Mouse (Mus musculus) kidney, postnatal 36 days (tissue): ENCODE measurements around the gene Ttn.
"Not testable (repeated sequence)": the region's sequence is repeated elsewhere in the genome, so short reads cannot be mapped to it uniquely, and the experiment has no call there.

ENCODE experiments used
- DNase-seq, 2 experiments: peaks; one replicate each; pipeline ENCODE4 v3.0.0; 2021 to 2022; ENCODE audit warnings: mixed read lengths in 2 of 2

The Ttn gene

GRCm38 (mm10) chr2:76982391-76983145 lies at the start of gene Ttn:
Gene Ttn (minus strand): TSS chr2:76982547.
- DNase-seq = no peak

DNA sequence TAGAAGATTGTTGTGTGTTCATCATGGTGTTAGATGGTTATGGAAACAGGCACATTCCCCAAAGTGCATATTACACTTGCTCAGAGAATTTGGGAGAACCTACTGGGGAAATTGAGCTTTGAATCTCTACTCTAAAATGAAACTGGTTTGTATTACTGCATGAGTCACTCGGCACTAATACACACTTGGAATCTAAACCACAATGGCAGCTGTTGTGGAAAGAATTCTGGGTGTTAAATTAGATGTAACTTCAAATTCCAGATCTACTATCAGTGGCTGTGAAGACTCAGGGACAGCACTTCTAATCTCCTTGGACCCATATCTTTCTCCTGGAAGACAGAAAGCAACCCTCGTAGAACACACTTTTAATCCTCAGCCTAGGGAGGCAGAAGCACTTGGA lies 38.3 kb upstream of the Ttn start:
- no peak for DNase-seq

DNA sequence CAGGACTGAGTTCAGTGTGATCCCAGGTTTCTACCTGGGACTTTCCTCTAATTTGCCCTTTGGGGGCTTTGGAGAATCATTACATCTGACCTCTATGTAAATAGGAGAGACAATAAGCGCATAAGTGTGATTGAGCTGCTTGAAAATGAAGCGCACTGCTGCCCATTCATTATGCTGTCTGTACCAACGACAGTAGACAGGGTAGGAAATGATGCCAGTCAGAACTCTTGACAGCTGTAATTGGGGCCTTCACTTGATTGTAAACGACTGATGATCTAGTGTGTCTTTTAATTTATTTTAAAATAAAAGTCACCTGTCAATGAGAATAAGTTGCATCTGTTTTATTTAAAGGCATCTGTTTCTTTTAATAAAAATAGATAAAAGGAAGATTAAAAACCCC lies 35.4 kb upstream of the Ttn start:
- no peak for DNase-seq

GRCm38 (mm10) chr2:77013449-77013848 lies 31.1 kb upstream of the Ttn start:
- not testable (repeated sequence) for DNase-seq

GRCm38 (mm10) chr2:77011981-77012380 lies 29.6 kb upstream of the Ttn start:
- DNase-seq = no peak

DNA sequence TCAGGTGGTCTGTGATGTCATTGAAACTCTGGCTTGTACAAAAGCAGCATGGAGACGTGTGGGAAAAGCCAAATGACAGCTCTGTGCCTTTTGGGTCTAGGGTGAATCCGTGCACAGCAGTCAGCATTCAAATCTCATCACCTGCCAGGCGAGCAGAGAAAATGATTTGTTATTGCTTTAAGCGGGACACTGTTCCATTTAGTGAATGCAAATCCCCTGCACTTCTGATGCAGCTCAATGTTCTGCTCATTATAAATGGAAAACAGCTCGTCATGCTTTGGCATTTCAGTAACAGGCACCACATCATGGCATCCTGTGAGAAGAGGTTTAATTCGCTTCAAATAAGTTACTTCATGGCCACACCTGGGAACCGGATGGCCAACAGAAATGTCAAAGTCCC lies 24.7 kb upstream of the Ttn start:
- no peak for DNase-seq

DNA sequence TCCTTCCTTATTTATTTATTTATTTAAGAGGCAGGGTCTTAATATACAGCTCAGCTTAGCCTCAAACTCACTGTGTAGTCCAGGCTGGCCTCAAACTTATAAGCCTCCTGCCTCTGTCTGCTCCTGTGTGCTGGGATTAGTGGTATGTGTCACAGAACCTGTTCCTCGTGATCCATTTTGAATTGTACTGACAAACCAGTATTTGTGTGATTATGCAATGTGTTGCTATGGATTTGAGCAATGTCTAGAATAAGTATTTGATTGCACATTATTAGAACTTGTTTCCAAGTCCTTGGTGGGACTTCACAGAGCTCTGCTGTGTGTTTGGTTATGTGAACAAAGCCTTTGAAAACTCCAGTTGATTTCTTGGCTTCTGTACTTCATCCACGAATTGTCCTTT lies 20.8 kb upstream of the Ttn start:
- DNase-seq = no peak

GRCm38 (mm10) chr2:76998351-76998750 lies 16.0 kb upstream of the Ttn start:
- no peak for DNase-seq

DNA sequence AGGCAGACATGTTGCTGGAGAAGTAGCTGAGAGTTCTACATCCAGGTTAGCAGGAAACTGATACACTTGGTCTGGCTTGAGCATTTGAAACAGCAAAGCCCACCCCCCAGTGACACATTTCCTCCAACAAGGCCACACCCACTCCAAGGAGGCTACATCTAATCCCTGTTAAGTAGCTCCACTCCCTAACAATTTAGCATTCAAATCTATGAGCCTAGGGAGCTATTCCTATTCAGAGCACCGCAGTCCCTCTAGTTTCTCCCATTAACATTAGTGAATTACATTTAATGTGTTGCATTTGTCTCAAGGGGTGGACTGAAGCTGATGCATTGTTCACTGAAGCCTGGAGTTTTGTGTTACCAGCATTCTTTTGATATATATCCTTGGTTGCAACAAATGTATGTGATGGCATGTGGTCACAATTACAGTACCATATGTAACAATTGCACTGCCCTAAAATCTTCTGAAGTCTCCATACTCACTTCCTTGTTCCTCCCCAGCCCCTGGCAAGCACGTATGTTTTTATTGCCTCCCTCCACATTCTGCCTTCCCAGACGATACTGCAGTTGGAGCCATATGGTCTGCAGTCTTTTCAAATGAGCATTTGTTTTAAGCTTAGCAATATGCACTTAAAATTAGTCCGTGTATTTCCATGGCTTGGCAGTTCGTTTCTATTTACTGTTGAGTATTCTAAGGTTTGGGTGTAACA lies 10.3 kb upstream of the Ttn start:
- no peak for DNase-seq

- DNase-seq = no peak
These were observed 5.0 kb upstream of the Ttn start for GRCm38 (mm10) chr2:76987317-76987716.

DNA sequence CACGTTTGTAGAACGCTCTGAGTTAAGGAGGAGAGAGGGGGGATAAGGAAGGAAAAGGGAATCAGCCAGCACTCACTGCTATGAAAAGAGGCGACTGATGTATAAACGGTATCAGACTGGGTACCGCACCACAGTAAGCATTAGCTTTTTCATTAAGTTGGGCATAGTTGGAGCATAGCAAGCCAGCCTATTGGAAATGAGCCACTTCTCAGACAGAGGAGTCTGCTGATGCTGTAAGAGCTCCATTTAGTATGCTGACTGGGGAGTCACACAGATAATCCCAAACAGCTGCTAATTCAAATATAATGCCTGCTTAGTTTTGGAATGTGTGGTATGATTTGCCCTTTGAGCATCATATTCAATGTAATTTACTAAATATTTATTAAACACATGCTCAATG lies 2.0 kb upstream of the Ttn start:
- DNase-seq = no peak

DNA sequence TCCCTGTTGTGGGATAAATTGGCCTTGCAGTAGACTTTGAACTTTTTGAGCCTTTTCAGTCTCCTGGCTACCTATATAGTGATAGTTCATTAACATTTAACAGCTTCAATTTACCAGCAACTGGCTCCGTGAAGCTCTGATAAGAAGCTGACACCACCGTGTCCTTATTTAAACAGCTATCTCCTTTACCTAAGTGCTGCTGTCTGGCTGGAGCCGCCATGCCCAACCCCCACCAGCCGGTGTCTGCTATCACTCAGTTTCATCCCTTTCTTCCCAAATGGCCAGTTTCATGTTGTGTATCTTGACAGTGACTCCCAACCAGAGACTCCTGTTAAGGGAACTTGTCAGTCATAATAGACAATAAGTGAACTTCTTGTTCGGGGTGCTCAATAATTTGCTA lies 1.3 kb upstream of the Ttn start:
- DNase-seq = no peak

DNA sequence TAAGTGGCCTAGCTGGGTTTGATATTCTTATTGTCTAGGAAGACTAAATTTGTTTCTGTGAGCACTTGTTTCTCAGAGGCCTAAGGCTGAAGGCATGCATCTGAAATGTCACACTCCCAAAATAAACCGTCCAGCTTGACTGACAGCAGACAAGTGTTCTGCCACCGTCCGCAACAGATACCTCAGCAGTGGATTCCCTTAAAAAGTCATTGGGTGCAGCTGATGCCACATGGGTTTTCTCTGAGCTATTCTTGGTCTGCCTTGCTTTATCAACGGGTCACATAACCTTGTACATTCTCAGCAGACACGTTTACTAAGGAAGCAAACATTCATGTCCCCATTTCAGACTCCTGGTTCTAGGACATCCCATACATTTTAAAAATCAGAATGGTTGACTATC lies 630 bp downstream of the Ttn start:
- DNase-seq = no peak

DNA sequence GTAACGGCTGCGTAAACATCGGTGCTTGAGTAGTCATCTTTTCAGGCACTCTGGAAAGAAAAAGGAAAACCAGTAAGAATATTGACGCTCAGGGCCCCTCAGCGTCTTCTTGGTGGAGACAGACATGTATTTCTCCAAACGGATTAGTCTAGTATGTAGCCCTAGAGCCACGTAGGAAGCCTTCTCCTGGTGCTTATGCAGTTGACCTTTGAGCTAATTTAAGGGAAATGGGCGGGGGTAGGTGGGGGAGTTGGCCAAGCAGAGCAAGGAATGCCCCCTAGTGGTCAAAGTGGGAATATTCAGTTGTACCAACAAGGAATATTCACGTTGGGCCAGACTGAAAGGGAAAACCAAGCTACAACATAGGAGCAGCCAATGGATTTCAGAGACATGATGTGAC lies 2.2 kb downstream of the Ttn start:
- peak; percentile 72 to 79 for DNase-seq

DNA sequence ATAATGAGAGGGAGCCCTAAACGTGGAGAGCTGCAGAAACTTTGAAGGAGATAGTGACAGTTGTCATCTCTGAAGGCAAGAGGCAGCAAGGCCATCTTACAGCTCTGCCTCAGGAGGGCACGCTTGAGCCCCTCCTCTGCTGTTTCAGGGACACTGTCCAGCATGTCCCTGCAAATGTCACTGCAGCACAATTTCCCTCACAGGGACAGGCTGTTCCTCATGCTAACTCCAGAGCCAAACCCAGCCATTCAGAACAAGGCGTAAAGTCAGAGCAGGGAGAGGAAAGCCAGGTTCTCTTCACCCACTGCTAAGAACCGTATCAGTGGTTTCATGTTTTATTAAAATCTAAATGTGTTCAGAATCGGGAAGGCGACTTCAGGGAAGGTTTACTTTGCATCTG lies 4.7 kb downstream of the Ttn start:
- DNase-seq = no peak

- DNase-seq = no peak
These were observed 10.3 kb downstream of the Ttn start for GRCm38 (mm10) chr2:76972051-76972450.

DNA sequence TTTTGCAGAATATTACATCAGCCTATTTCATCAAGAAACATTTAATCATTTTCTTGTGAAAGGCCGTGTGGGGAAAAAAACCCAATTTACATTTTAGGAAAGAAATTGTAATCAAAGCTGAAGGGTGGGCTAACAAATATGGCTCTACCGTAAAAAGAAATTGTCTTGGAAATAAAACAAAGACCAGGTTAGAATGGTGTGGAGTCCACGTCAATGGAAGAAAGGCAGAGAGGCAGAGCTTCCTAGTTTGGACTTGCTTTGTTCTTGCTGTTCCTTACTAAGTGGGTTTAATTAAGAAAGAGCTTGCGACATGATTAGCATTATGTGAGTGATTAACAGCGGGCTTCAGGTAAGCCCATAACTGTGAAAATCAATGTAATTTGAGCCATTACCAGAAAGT lies 11.3 kb downstream of the Ttn start:
- no peak for DNase-seq

- DNase-seq = no peak
These were observed 11.7 kb downstream of the Ttn start for GRCm38 (mm10) chr2:76970669-76971068.

DNA sequence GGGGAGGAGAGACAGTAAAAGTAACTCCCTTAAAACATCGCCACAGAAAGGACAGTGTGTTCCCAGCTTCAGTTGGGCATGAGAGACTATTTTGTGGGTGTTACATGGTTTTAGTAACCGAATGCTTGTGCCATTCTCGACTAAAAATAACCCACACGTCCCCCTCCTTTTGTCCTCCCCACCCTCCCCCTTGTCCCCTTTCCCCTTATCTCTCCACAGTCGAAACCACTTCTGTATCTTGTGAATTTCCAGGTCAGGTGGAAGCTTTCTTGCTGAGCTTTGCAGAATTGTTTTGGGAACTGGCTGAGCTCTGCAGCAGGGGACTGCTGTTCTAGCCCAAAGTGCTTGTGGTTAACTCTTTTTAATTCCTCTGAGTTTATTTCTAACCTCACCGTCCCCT lies 12.1 kb downstream of the Ttn start:
- DNase-seq = no peak

GRCm38 (mm10) chr2:76969637-76970036 lies 12.7 kb downstream of the Ttn start:
- DNase-seq = no peak

DNA sequence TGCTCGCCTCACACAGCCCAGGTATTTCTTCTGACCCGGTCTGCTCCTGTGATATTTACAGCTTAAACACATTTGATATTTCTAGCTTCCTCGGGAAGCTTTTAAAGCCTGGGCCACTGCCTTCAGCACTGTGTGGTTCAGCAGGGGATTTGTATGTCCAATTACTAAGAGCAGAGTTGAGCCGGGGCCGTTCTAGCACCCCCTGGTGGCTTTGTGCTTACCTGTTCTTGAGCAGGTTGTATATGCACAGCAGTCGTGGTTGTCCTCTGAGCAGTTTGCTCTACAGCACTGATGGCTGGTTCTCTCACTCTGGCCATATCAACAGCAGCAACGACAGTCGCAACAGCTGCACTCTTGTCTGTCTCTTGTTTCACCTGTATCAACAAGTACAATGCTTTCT lies 13.4 kb downstream of the Ttn start:
- DNase-seq = peak; percentile 78 to 91

DNA sequence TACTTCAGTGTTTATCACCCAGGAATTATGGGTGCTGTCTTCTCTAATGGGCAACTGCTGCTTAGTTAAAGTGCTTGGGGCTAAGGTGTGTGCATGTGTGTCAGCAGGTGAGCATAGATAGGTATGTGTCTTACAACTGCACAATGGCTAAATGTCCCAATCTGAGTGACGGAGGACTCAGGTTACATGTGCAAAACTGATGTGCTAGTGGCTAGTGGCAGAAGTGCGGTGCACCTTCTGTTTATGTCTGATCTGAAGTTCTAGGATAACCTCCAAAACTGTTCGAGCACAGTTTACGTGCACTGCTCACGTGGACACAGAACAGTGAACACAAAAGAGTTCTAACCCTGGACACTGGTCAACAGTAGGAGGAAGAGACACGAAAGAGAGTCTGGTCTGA lies 15.8 kb downstream of the Ttn start:
- DNase-seq = no peak

DNA sequence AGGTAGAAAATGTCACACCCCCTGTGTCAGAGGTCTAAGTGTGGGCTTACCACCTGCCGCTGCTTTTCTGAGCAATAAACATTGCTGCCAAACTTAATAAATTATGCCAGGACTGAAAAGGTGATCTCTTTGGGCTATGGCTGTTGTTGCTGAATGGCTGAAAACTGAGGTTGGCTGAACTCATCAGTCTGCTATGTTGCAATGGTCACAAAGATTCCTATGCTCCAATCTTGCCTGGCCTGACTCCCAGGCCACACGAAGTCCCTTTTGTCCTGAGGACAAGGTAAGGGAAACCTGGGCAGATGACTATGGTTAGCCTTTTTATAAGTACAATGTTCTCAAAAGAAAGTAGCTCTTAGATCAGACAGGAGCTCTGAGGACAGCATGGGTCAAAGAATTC lies 16.3 kb downstream of the Ttn start:
- DNase-seq = no peak

GRCm38 (mm10) chr2:76965542-76965941 lies 16.8 kb downstream of the Ttn start:
- DNase-seq = no peak

- DNase-seq = no peak
These were observed 20.3 kb downstream of the Ttn start for GRCm38 (mm10) chr2:76962045-76962432.
